Mouse (Mus musculus): ENCODE measurements around the gene Gdf7. TPM values are rescaled to one million over a fixed set of nuclear protein-coding genes. Genes with fewer than 3 reads are reported as not detected.

Gdf7 gene
- polyA plus RNA-seq, 1 experiment from 2014 or later: 0.19 TPM

- peak overlapping the region; percentile 75 for H3K4me2 ChIP-seq (replicated peaks)
- no peaks in the 10 kb centered on the region for H3K36me3 ChIP-seq
- WGBS: 2% methylated on average over 44 of the region's 46 CpGs
- peaks cover 95% of the 10 kb centered on the region for H3K27me3 ChIP-seq
- ATAC-seq (replicated peaks): no peak
- H3K9ac ChIP-seq (replicated peaks): peak overlapping the region; percentile 41; the same call in 1 of the 2 replicates
- H3K9me3 ChIP-seq: no peaks in the 10 kb centered on the region
- H3K4me1 ChIP-seq: peaks cover 34% of the 10 kb centered on the region
- no peak overlapping the region for H3K27ac ChIP-seq (replicated peaks)
- H3K4me3 ChIP-seq: peak overlapping the region; percentile 46
These were observed 541 bp downstream of the Gdf7 start for GRCm38 (mm10) chr12:8301011-8301814.

- 26% methylated on average over 5 of the region's 5 CpGs for WGBS
- H3K9ac ChIP-seq (replicated peaks): no peak overlapping the region
These were observed 1.2 kb downstream of the Gdf7 start for GRCm38 (mm10) chr12:8300521-8300920.

GRCm38 (mm10) chr12:8300111-8300480 is 1.7 kb downstream of the Gdf7 start:
- Histone ChIP-seq H3K36me3 (no peaks in the 10 kb centered on the region), H3K27ac (replicated peaks) (no peak overlapping the region), H3K4me3 (no peak overlapping the region), H3K4me2 (replicated peaks) (no peak overlapping the region), H3K9ac (replicated peaks) (no peak overlapping the region), H3K27me3 (peaks cover 93% of the 10 kb centered on the region), H3K4me1 (peaks cover 34% of the 10 kb centered on the region), H3K9me3 (no peaks in the 10 kb centered on the region)
- no peak for ATAC-seq (replicated peaks)
- WGBS: 15% methylated on average over 10 of the region's 10 CpGs

More at GRCm38 (mm10) chr12:8300521-8300920, 1.2 kb downstream of the Gdf7 start:
- H3K4me3 ChIP-seq: no peak overlapping the region
- peaks cover 34% of the 10 kb centered on the region for H3K4me1 ChIP-seq
- no peak for ATAC-seq (replicated peaks)
- no peaks in the 10 kb centered on the region for H3K36me3 ChIP-seq
- no peak overlapping the region for H3K4me2 ChIP-seq (replicated peaks)
- no peak overlapping the region for H3K27ac ChIP-seq (replicated peaks)
- H3K27me3 ChIP-seq: peaks cover 93% of the 10 kb centered on the region
- no peaks in the 10 kb centered on the region for H3K9me3 ChIP-seq

- no peak overlapping the region for H3K4me2 ChIP-seq (replicated peaks)
- H3K9ac ChIP-seq (replicated peaks): no peak overlapping the region
- 3% methylated on average over 34 of the region's 34 CpGs for WGBS
- H3K27ac ChIP-seq (replicated peaks): no peak overlapping the region
- peaks cover 94% of the 10 kb centered on the region for H3K27me3 ChIP-seq
- H3K36me3 ChIP-seq: no peaks in the 10 kb centered on the region
- peaks cover 34% of the 10 kb centered on the region for H3K4me1 ChIP-seq
- no peak for ATAC-seq (replicated peaks)
- no peak overlapping the region for H3K4me3 ChIP-seq
- H3K9me3 ChIP-seq: no peaks in the 10 kb centered on the region
These were observed 2.3 kb downstream of the Gdf7 start for GRCm38 (mm10) chr12:8299143-8300110.

- Histone ChIP-seq H3K9ac (replicated peaks) (no peak overlapping the region), H3K27ac (replicated peaks) (no peak overlapping the region), H3K27me3 (peaks cover 86% of the 10 kb centered on the region), H3K4me1 (peaks cover 34% of the 10 kb centered on the region), H3K9me3 (no peaks in the 10 kb centered on the region), H3K4me2 (replicated peaks) (peak overlapping the region; percentile 49), H3K36me3 (no peaks in the 10 kb centered on the region), H3K4me3 (peak overlapping the region; percentile 36)
- 0 out of 2 replicates have a peak, but pooled peaks have one; percentile 7 for ATAC-seq (replicated peaks)
- WGBS: 2% methylated on average over 81 of the region's 85 CpGs
These were observed 3.2 kb downstream of the Gdf7 start for GRCm38 (mm10) chr12:8298361-8299142.

GRCm38 (mm10) chr12:8297586-8298214 is 4.1 kb downstream of the Gdf7 start:
- H3K4me2 ChIP-seq (replicated peaks): peak overlapping the region; percentile 49
- peaks cover 78% of the 10 kb centered on the region for H3K27me3 ChIP-seq
- no peak overlapping the region for H3K27ac ChIP-seq (replicated peaks)
- H3K4me3 ChIP-seq: peak overlapping the region; percentile 36
- no peaks in the 10 kb centered on the region for H3K9me3 ChIP-seq
- ATAC-seq (replicated peaks): 0 out of 2 replicates have a peak, but pooled peaks have one; percentile 12
- H3K4me1 ChIP-seq: peaks cover 34% of the 10 kb centered on the region
- no peaks in the 10 kb centered on the region for H3K36me3 ChIP-seq
- H3K9ac ChIP-seq (replicated peaks): no peak overlapping the region
- 5% methylated on average over 34 of the region's 34 CpGs for WGBS

GRCm38 (mm10) chr12:8296154-8296553 is 5.6 kb downstream of the Gdf7 start:
- H3K4me3 ChIP-seq: no peak overlapping the region
- H3K27ac ChIP-seq (replicated peaks): no peak overlapping the region
- ATAC-seq (replicated peaks): no peak
- no peak overlapping the region for H3K4me2 ChIP-seq (replicated peaks)
- WGBS: 79% methylated on average over 2 of the region's 2 CpGs
- no peaks in the 10 kb centered on the region for H3K36me3 ChIP-seq
- H3K9ac ChIP-seq (replicated peaks): no peak overlapping the region
- peaks cover 62% of the 10 kb centered on the region for H3K27me3 ChIP-seq
- no peaks in the 10 kb centered on the region for H3K9me3 ChIP-seq
- peaks cover 26% of the 10 kb centered on the region for H3K4me1 ChIP-seq

GRCm38 (mm10) chr12:8295307-8295913 is 6.3 kb downstream of the Gdf7 start:
- no peak overlapping the region for H3K4me2 ChIP-seq (replicated peaks)
- ATAC-seq (replicated peaks): no peak
- H3K27ac ChIP-seq (replicated peaks): no peak overlapping the region
- no peak overlapping the region for H3K4me3 ChIP-seq
- peaks cover 27% of the 10 kb centered on the region for H3K4me1 ChIP-seq
- H3K9ac ChIP-seq (replicated peaks): no peak overlapping the region
- peaks cover 55% of the 10 kb centered on the region for H3K27me3 ChIP-seq
- WGBS: 62% methylated on average over 6 of the region's 6 CpGs
- no peaks in the 10 kb centered on the region for H3K9me3 ChIP-seq
- H3K36me3 ChIP-seq: no peaks in the 10 kb centered on the region

- H3K9ac ChIP-seq (replicated peaks): peak overlapping the region; percentile 15; the same call in 1 of the 2 replicates
- H3K27me3 ChIP-seq: peaks cover 15% of the 10 kb centered on the region
- H3K9me3 ChIP-seq: no peaks in the 10 kb centered on the region
- 26% methylated on average over 15 of the region's 15 CpGs for WGBS
- no peaks in the 10 kb centered on the region for H3K36me3 ChIP-seq
- no peak overlapping the region for H3K4me3 ChIP-seq
- H3K27ac ChIP-seq (replicated peaks): no peak overlapping the region
- peak overlapping the region; percentile 34 for H3K4me2 ChIP-seq (replicated peaks)
- H3K4me1 ChIP-seq: peaks cover 7% of the 10 kb centered on the region
- peak; percentile 79 for ATAC-seq (replicated peaks)
These were observed 10.4 kb downstream of the Gdf7 start for GRCm38 (mm10) chr12:8291157-8291853.

GRCm38 (mm10) chr12:8289499-8289898 is 12.3 kb downstream of the Gdf7 start:
- Histone ChIP-seq H3K9ac (replicated peaks) (no peak overlapping the region), H3K27me3 (peaks cover under 1% of the 10 kb centered on the region; the same call in 1 of the 2 replicates), H3K27ac (replicated peaks) (no peak overlapping the region), H3K4me3 (no peak overlapping the region), H3K4me1 (peaks cover 7% of the 10 kb centered on the region), H3K9me3 (no peaks in the 10 kb centered on the region), H3K36me3 (no peaks in the 10 kb centered on the region), H3K4me2 (replicated peaks) (no peak overlapping the region)
- WGBS: 91% methylated on average over 8 of the region's 8 CpGs
- no peak for ATAC-seq (replicated peaks)

Data from forebrain, embryonic 15.5 days (tissue).